Mouse (Mus musculus): ENCODE results near the gene Wdfy1. TPM values are rescaled to one million over a fixed set of nuclear protein-coding genes. Genes with fewer than 3 reads are reported as not detected.

The Wdfy1 gene
- 48.0 and 48.8 TPM in 2 replicates for polyA plus RNA-seq (2015; fragmentation: Nextera tagmentation; extraction: Ambion mirVana)

DNA sequence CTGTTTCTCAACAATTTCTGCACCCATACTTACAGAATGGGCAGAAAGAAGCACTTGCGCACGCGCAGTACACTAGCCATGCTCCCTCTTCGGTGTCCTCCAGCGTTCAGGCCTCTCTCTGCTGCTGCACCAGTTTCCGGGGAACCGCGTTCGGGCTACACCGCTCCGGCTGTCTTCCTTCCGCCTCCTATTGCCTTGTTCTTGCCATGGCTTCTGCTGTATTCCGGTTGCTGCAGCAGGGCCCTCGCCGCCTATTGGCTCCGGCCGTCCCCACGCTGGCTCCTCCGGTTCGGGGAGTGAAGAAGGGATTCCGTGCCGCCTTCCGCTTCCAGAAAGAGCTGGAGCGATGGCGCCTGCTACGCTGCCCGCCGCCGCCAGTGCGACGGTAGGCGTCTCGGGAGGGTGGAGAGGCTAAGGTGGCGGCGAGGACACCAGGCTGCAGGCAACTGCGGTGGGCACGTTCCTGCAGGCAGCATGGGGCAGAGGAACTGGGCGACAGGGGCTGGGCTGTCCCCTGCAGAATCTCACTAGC lies at the start of gene Wdfy1, which contains the start of gene Mrpl44:
Gene Wdfy1, minus strand, starts transcription at position 217 of the 532 bp plus-strand sequence.
Gene Mrpl44, plus strand, starts transcription at position 92 of the 532 bp plus-strand sequence.
- under 1% methylated on average over 38 of the region's 38 CpGs for WGBS
- Histone ChIP-seq H3K4me2 (replicated peaks) (peak within 1 kb of the TSS; percentile 54), H3K27me3 (no peaks in the 10 kb centered on the region), H3K4me1 (no peaks in the 10 kb centered on the region), H3K9ac (peak within 1 kb of the TSS; percentile 86), H3K4me3 (replicated peaks) (peak within 1 kb of the TSS; percentile 71), H3K9me3 (replicated peaks) (no peaks in the 10 kb centered on the region), H3K27ac (replicated peaks) (peak within 1 kb of the TSS; percentile 86), H3K36me3 (peaks cover 29% of the 10 kb centered on the region)
- ATAC-seq (ENCODE audit: insufficient number of reproducible peaks, low FRiP score, low TSS enrichment, low read depth), result peak; percentile 99

- H3K27me3 ChIP-seq, result no peaks in the 10 kb centered on the region
- no peak overlapping the region for H3K9ac ChIP-seq
- peak overlapping the region; percentile 58 for H3K27ac ChIP-seq (replicated peaks)
- H3K4me2 ChIP-seq (replicated peaks), result 0 out of 2 replicates have a peak overlapping the region, but pooled peaks have one; percentile 15
- ATAC-seq (ENCODE audit: insufficient number of reproducible peaks, low FRiP score, low TSS enrichment, low read depth), result no peak
- no peaks in the 10 kb centered on the region for H3K9me3 ChIP-seq (replicated peaks)
- 0 out of 2 replicates have a peak, but pooled peaks cover 5% of the 10 kb centered on the region for H3K36me3 ChIP-seq
- H3K4me3 ChIP-seq (replicated peaks), result 0 out of 2 replicates have a peak overlapping the region, but pooled peaks have one; percentile 6
- 62% methylated on average over 14 of the region's 14 CpGs for WGBS
- H3K4me1 ChIP-seq, result peaks cover 29% of the 10 kb centered on the region
Observed at GRCm38 (mm10) chr1:79823951-79824633, 48.1 kb upstream of the Wdfy1 start.

DNA sequence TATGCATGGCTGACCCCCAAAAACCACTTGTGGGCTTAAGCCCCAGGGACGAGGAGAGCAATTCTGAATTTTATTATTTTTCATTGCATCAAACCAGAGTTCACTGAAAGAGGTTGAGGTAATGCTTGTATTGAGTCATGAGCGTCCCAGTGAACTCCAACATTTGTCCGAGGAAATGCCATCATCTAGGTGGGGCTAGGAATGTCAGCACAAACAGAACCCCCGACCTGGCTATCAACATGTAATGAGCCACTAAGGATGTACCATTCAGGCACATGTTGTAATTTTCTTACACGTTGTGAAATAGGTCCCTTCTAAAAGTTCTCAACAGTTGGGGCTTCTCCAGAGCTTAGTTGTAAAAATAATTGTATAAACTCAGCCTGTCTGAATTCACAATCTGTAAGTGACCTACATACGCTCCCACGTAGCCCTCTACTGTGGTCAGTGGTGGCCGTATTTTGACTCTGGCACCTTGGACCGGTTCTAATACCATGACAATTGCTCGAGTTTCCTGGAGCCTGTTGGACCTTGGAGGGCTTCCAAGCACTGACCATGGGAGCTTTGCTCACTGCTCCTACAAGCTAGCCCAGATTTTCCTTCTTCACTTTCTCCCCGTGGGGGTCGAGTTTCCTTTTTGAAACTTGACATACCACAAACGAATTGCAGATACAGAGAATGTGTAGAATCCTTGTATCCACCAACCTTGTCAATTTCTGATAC lies 47.0 kb upstream of the Wdfy1 start:
- no peak for ATAC-seq (ENCODE audit: insufficient number of reproducible peaks, low FRiP score, low TSS enrichment, low read depth)
- H3K9me3 ChIP-seq (replicated peaks), result no peaks in the 10 kb centered on the region
- no peaks in the 10 kb centered on the region for H3K27me3 ChIP-seq
- no peak overlapping the region for H3K27ac ChIP-seq (replicated peaks)
- WGBS, result 58% methylated on average over 13 of the region's 13 CpGs
- H3K36me3 ChIP-seq, result 0 out of 2 replicates have a peak, but pooled peaks cover 5% of the 10 kb centered on the region
- H3K4me1 ChIP-seq, result peaks cover 29% of the 10 kb centered on the region
- no peak overlapping the region for H3K4me3 ChIP-seq (replicated peaks)
- no peak overlapping the region for H3K4me2 ChIP-seq (replicated peaks)
- H3K9ac ChIP-seq, result no peak overlapping the region

- ATAC-seq (ENCODE audit: insufficient number of reproducible peaks, low FRiP score, low TSS enrichment, low read depth), result no peak
- H3K9me3 ChIP-seq (replicated peaks), result no peaks in the 10 kb centered on the region
- 0 out of 2 replicates have a peak, but pooled peaks cover 15% of the 10 kb centered on the region for H3K36me3 ChIP-seq
- 88% methylated on average over 11 of the region's 11 CpGs for WGBS
- peaks cover 19% of the 10 kb centered on the region for H3K4me1 ChIP-seq
- no peak overlapping the region for H3K27ac ChIP-seq (replicated peaks)
- no peak overlapping the region for H3K4me2 ChIP-seq (replicated peaks)
- no peaks in the 10 kb centered on the region for H3K27me3 ChIP-seq
- H3K9ac ChIP-seq, result no peak overlapping the region
- no peak overlapping the region for H3K4me3 ChIP-seq (replicated peaks)
Observed at GRCm38 (mm10) chr1:79819296-79819879, 43.4 kb upstream of the Wdfy1 start.

- Histone ChIP-seq H3K4me1 (no peaks in the 10 kb centered on the region), H3K27ac (replicated peaks) (no peak overlapping the region), H3K9ac (no peak overlapping the region), H3K27me3 (no peaks in the 10 kb centered on the region), H3K9me3 (replicated peaks) (no peaks in the 10 kb centered on the region), H3K4me2 (replicated peaks) (no peak overlapping the region), H3K4me3 (replicated peaks) (no peak overlapping the region), H3K36me3 (0 out of 2 replicates have a peak, but pooled peaks cover 17% of the 10 kb centered on the region)
- 88% methylated on average over 3 of the region's 3 CpGs for WGBS
- no peak for ATAC-seq (ENCODE audit: insufficient number of reproducible peaks, low FRiP score, low TSS enrichment, low read depth)
Observed at GRCm38 (mm10) chr1:79815446-79815845, 39.5 kb upstream of the Wdfy1 start.

DNA sequence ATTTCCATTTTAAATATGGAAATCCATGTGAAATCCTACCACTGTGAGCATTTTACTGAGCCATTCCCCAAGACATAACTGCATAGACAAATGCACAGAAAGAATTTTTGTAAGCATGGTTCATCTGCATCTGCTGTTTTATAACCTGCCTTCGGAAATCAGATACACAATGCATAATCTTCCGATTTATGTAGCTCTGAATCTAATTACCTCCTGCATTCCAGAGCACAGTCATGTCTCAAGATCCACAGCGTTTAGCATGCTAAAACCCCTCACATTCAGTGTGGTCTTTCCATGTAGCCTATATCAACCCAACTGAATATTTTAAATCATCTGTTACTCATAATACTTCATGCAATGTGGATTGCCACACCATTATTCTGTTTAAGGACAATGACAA lies 33.5 kb upstream of the Wdfy1 start:
- Histone ChIP-seq H3K9me3 (replicated peaks) (no peaks in the 10 kb centered on the region), H3K36me3 (0 out of 2 replicates have a peak, but pooled peaks cover 6% of the 10 kb centered on the region), H3K27me3 (no peaks in the 10 kb centered on the region), H3K4me3 (replicated peaks) (no peak overlapping the region), H3K4me1 (0 out of 2 replicates have a peak, but pooled peaks cover 6% of the 10 kb centered on the region), H3K9ac (no peak overlapping the region), H3K4me2 (replicated peaks) (no peak overlapping the region), H3K27ac (replicated peaks) (no peak overlapping the region)
- 0 out of 2 replicates have a peak, but pooled peaks have one; percentile 47 for ATAC-seq (ENCODE audit: insufficient number of reproducible peaks, low FRiP score, low TSS enrichment, low read depth)
- 40% methylated on average over 3 of the region's 3 CpGs for WGBS

DNA sequence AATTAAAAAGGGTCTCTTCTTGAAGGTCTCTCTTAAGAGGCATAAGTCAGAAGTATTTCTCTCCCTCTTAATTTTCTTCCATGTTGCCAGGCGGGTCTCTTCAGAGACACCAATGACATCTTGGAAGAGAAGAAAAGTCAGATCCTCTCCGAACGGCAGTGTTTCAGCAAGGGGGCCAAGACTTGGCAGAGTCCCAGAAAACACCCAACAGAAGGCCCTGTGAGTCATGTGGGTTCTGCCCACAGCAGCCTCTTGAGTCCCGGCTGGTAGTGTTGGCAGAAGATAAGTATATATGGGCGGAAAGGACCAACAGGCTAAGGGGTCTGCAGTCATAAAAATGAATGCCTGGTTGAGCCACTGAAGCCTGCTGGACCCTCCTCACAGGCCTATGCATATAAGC lies 30.9 kb upstream of the Wdfy1 start:
- Histone ChIP-seq H3K27ac (replicated peaks) (no peak overlapping the region), H3K4me3 (replicated peaks) (no peak overlapping the region), H3K4me1 (0 out of 2 replicates have a peak, but pooled peaks cover 6% of the 10 kb centered on the region), H3K4me2 (replicated peaks) (no peak overlapping the region), H3K27me3 (no peaks in the 10 kb centered on the region), H3K36me3 (no peaks in the 10 kb centered on the region), H3K9me3 (replicated peaks) (no peaks in the 10 kb centered on the region), H3K9ac (no peak overlapping the region)
- 54% methylated on average over 5 of the region's 5 CpGs for WGBS
- ATAC-seq (ENCODE audit: insufficient number of reproducible peaks, low FRiP score, low TSS enrichment, low read depth), result no peak

DNA sequence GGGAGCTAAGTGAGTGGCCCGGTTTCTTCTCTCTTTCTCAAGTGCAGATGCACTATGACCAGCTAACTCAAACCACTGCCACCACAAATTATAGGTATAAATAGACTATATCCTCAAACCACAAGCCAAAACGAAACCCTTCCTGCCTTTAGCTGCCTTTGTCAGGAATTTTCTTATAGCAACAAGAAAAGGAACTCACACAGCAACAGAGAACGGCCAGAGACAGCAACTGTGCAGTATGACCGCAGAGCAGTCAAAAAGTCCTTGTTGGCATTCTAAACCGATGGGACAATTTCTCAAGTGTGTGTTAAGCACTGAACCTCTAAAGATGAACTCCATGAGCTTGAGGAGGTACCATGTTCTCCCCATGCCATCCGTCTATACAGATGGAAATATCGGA lies 27.7 kb upstream of the Wdfy1 start:
- WGBS, result 59% methylated on average over 7 of the region's 7 CpGs
- ATAC-seq (ENCODE audit: insufficient number of reproducible peaks, low FRiP score, low TSS enrichment, low read depth), result no peak
- Histone ChIP-seq H3K36me3 (no peaks in the 10 kb centered on the region; the same call in 1 of the 2 replicates), H3K4me3 (replicated peaks) (no peak overlapping the region), H3K9ac (no peak overlapping the region), H3K9me3 (replicated peaks) (no peaks in the 10 kb centered on the region), H3K27ac (replicated peaks) (no peak overlapping the region), H3K27me3 (no peaks in the 10 kb centered on the region), H3K4me2 (replicated peaks) (no peak overlapping the region), H3K4me1 (0 out of 2 replicates have a peak, but pooled peaks cover 6% of the 10 kb centered on the region)

DNA sequence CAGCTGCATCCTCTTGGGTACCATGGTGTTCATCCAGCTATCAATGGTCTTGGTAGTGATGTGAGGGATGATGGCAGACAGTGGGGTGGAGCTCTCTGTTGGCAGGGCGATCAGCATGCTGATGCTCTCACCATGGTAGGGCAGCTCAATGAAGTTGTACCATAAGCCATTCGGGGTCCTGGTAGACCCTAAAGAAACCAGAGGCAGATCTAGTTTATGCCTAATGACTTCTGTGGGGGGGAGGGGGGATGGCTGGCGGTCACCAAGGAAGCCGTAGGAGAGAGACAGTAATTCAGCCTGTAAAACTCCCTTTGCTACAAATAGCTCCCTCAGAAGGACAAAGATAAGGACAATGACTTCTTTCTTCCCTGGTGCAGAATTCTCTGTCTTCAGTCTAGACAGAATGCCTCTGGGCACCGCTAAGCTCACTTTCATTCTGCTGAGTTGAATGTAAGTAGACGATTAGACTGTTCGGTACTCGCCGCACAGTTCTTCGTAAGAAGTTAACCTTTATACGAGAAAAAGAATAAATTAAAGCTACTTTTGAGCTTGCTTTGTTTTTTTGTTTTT lies 27.0 kb upstream of the Wdfy1 start:
- H3K4me2 ChIP-seq (replicated peaks), result no peak overlapping the region
- H3K27ac ChIP-seq (replicated peaks), result no peak overlapping the region
- no peak for ATAC-seq (ENCODE audit: insufficient number of reproducible peaks, low FRiP score, low TSS enrichment, low read depth)
- H3K4me1 ChIP-seq, result 0 out of 2 replicates have a peak, but pooled peaks cover 6% of the 10 kb centered on the region
- H3K9ac ChIP-seq, result no peak overlapping the region
- no peaks in the 10 kb centered on the region for H3K27me3 ChIP-seq
- no peaks in the 10 kb centered on the region for H3K9me3 ChIP-seq (replicated peaks)
- WGBS, result 55% methylated on average over 11 of the region's 11 CpGs
- H3K4me3 ChIP-seq (replicated peaks), result no peak overlapping the region
- H3K36me3 ChIP-seq, result no peaks in the 10 kb centered on the region; the same call in 1 of the 2 replicates

- H3K4me2 ChIP-seq (replicated peaks), result no peak overlapping the region
- no peaks in the 10 kb centered on the region for H3K4me1 ChIP-seq
- H3K4me3 ChIP-seq (replicated peaks), result no peak overlapping the region
- no peak for ATAC-seq (ENCODE audit: insufficient number of reproducible peaks, low FRiP score, low TSS enrichment, low read depth)
- 90% methylated on average over 3 of the region's 3 CpGs for WGBS
- no peaks in the 10 kb centered on the region for H3K27me3 ChIP-seq
- H3K9me3 ChIP-seq (replicated peaks), result no peaks in the 10 kb centered on the region
- H3K27ac ChIP-seq (replicated peaks), result no peak overlapping the region
- H3K36me3 ChIP-seq, result peaks cover 7% of the 10 kb centered on the region; the same call in 1 of the 2 replicates
- no peak overlapping the region for H3K9ac ChIP-seq
Observed at GRCm38 (mm10) chr1:79797084-79797483, 21.1 kb upstream of the Wdfy1 start.
